Comparison of ENCODE assay signal across 9 mouse cellular contexts in the genomic region with DNA sequence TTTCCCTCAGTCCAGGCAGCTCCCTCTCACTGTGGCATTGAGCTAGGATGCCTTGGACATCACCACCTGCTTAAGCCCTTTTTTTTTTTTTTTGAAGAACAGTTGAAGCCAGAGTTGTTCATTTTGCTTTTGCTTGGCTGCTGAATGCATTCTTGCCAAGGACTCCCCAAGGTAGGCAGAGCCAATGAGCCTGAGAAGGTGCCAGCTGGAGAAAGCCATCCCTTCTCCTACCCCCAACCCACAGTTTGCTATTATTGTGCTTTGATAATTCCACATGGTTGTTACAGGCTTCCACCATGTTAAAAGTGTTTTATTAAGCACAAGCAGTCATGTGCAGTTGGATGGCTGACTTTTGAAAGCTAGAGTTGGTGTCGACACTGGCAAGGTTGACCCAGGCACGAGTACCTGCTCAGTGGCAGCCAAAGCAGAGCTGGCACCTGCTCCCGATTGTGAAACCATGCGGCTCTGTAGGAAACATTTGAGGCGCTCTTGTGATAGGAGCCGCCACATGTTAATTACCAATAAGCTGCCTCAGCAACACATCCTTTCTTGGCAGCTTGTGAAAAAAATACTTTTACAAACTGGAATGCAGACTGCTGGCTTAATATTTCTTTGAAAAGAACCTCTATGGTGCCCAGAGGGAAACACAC.
DNase-seq lines count a peak whose midpoint lies in the region; ATAC-seq and TF ChIP-seq lines count a peak whose summit lies in the region.
"Had no signal": no experiment of that assay in that cellular context is flagged by ENCODE, and none has a peak within 500 bp of the region (broad histone marks: within the 10 kb centered on the region; RNA-seq: fewer than 3 reads in every experiment).

No protein-coding gene starts in this region.

- intact Hi-C loops in heart, postnatal 36 days (cut with DNase I), result no loop called here

- no peak for DNase-seq in hindbrain, embryonic 14.5 days (ENCODE audit: low spot score)
- peak; percentile 71 for DNase-seq in brain, embryonic 14.5 days (ENCODE audit: low read depth)
- peak; percentile 39 to 63 for DNase-seq in cerebellum, adult 2 months
- DNase-seq in heart, postnatal 36 days, result peak; percentile 22 to 45
- no peak for DNase-seq in ovary, postnatal 36 days (ENCODE audit: low spot score)
- no peak for DNase-seq in layer of hippocampus, adult 11-12 months (ENCODE audit: low spot score)
- DNase-seq: retina, postnatal 1 day had no signal

- H3K9ac ChIP-seq in hindbrain, embryonic 15.5 days, result no peak overlapping the region
- H3K9ac ChIP-seq in hindbrain, embryonic 14.5 days, result no peak overlapping the region

- no peak overlapping the region for H3K4me2 ChIP-seq in hindbrain, embryonic 15.5 days
- H3K4me2 ChIP-seq in hindbrain, embryonic 14.5 days (replicated peaks), result no peak overlapping the region

- H3K4me3 ChIP-seq in hindbrain, embryonic 15.5 days, result no peak overlapping the region
- H3K4me3 ChIP-seq in hindbrain, embryonic 14.5 days (replicated peaks; ENCODE audit: low read length), result no peak overlapping the region
- H3K4me3 ChIP-seq in cerebellum, adult 2 months (replicated peaks; ENCODE audit: insufficient read depth, low read depth, low read length), result no peak overlapping the region
- H3K4me3 ChIP-seq: myocyte had no signal

- no peak for TF ChIP-seq CTCF in brain, embryonic 14.5 days (IDR thresholded peaks at IDR 0.05; ENCODE audit: borderline replicate concordance, extremely low read depth, insufficient read depth, insufficient read length)
- TF ChIP-seq CTCF in cerebellum, adult 2 months (IDR thresholded peaks at IDR 0.05; ENCODE audit: borderline replicate concordance, insufficient read depth, low read depth, low read length), result no peak

- H3K4me1 ChIP-seq in hindbrain, embryonic 15.5 days (replicated peaks), result no peaks in the 10 kb centered on the region
- H3K4me1 ChIP-seq in hindbrain, embryonic 14.5 days (replicated peaks; ENCODE audit: control insufficient read depth, insufficient read depth, low read length), result no peaks in the 10 kb centered on the region
- H3K4me1 ChIP-seq in cerebellum, adult 2 months (ENCODE audit: control insufficient read depth, insufficient read depth, low read length), result peaks cover 12% of the 10 kb centered on the region; the same call in 1 of the 2 replicates

- H3K9me3 ChIP-seq in hindbrain, embryonic 15.5 days, result no peaks in the 10 kb centered on the region
- H3K9me3 ChIP-seq in hindbrain, embryonic 14.5 days (ENCODE audit: control insufficient read depth, low read length), result no peaks in the 10 kb centered on the region

- no peak for TF ChIP-seq POLR2A in brain, embryonic 14.5 days (IDR thresholded peaks at IDR 0.05; ENCODE audit: borderline replicate concordance, extremely low read depth, insufficient read depth, insufficient read length, poor library complexity, severe bottlenecking)
- no peak for TF ChIP-seq POLR2A in cerebellum, adult 2 months (IDR thresholded peaks at IDR 0.05; ENCODE audit: borderline replicate concordance, insufficient read depth, low read length)

- 64% methylated on average over 6 of the region's 6 CpGs for WGBS in hindbrain, embryonic 15.5 days
- WGBS in hindbrain, embryonic 14.5 days, result 80% methylated on average over 6 of the region's 6 CpGs
- 9% methylated on average over 6 of the region's 6 CpGs for WGBS in cerebellum, adult 2 months

- H3K27ac ChIP-seq in hindbrain, embryonic 15.5 days (replicated peaks), result no peak overlapping the region
- H3K27ac ChIP-seq in hindbrain, embryonic 14.5 days, result no peak overlapping the region
- no peak overlapping the region for H3K27ac ChIP-seq in cerebellum, adult 2 months (ENCODE audit: insufficient read depth, low read length)

- no peaks in the 10 kb centered on the region for H3K36me3 ChIP-seq in hindbrain, embryonic 15.5 days
- no peaks in the 10 kb centered on the region for H3K36me3 ChIP-seq in hindbrain, embryonic 14.5 days (replicated peaks; ENCODE audit: control insufficient read depth, insufficient read depth)

- H3K27me3 ChIP-seq in hindbrain, embryonic 15.5 days, result no peaks in the 10 kb centered on the region
- H3K27me3 ChIP-seq in hindbrain, embryonic 14.5 days (ENCODE audit: control insufficient read depth, insufficient read depth, low read length), result no peaks in the 10 kb centered on the region
- H3K27me3 ChIP-seq in cerebellum, adult 2 months (ENCODE audit: control insufficient read depth, insufficient read depth, low read length), result no peaks in the 10 kb centered on the region

- peak; percentile 77 for ATAC-seq in hindbrain, embryonic 15.5 days (ENCODE audit: low FRiP score, low read depth)
- ATAC-seq in hindbrain, embryonic 14.5 days (ENCODE audit: low FRiP score), result no peak

Comparison
In these comparisons a context has a peak if more than half of its experiments do, and no peak if none do; other contexts are left out.
1. DNase-seq: peak in brain, embryonic 14.5 days (single experiment), cerebellum, adult 2 months (2 of 2) and heart, postnatal 36 days (2 of 2); none in hindbrain, embryonic 14.5 days (single experiment), ovary, postnatal 36 days (single experiment) and layer of hippocampus, adult 11-12 months (single experiment).